Mouse (Mus musculus): ENCODE measurements around the gene Peg3.
"Not testable (repeated sequence)": the region's sequence is repeated elsewhere in the genome, so short reads cannot be mapped to it uniquely, and the experiment has no call there.

Peg3 gene

DNA sequence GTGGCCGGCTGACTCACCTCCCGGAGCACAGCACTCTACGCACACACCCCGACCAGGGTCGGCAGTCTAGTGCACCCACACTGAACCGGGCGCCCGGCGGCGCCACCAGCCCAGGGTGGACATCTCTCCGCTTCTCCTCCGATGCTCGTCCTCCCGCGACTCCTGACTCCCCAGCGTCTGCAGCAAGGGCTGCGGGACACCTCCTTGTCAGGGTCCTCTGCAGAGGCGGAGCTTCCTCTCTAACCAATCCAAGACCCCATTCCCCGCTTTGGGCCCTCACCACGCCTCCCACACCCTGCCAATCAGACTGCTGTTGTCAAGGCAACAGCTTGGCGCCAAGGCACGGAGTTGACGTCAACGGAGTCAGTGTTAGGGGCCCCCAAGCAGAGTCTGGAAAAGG, at the start of gene Peg3, which contains the start of gene Usp29:
Gene Peg3 (minus strand): TSS at position 191 of the 400 bp plus-strand sequence.
Gene Usp29 (plus strand): TSS at position 338 of the 400 bp plus-strand sequence.
- peak; percentile 89 for DNase-seq (ENCODE audit: low spot score)

DNA sequence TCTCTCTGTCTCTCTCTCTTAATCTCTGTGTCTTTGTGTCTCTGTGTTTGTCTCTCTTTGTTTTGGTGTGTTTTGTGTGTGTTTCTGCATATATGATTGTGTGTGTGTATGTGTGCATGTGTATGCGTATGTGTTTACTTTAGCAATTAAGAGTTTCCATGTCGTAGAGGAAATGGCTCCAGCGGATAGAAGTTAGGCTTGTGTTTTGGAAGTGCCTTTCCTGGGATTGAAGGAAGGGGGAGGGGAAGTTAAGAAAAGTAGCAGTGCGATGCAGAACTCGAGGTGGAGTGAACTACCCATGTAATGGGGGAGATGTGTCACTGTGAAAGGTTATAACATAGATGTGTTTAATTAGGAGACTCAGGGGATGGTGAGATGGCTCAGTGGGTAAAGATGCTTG, 48.9 kb upstream of the Peg3 start:
- DNase-seq (ENCODE audit: low spot score), result no peak

DNA sequence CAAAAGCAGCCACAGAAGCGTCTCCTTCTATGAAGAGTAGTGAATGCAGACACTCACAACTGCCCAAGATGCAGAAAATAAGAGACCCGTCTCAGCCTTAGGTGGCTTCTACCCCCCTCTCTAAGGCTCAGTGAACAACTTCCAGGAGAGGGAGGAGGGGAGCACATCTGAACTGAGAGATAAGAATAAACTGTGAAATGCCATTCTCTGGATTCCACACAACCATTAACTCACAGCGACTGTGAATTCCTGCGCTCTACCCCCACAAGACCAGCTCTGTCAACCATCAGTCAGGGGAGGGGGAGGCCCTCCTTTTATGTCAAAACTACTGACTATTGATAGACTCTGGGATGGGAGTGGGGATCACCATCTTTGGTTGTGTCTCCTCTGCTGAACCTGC, 47.5 kb upstream of the Peg3 start:
- no peak for DNase-seq (ENCODE audit: low spot score)

DNA sequence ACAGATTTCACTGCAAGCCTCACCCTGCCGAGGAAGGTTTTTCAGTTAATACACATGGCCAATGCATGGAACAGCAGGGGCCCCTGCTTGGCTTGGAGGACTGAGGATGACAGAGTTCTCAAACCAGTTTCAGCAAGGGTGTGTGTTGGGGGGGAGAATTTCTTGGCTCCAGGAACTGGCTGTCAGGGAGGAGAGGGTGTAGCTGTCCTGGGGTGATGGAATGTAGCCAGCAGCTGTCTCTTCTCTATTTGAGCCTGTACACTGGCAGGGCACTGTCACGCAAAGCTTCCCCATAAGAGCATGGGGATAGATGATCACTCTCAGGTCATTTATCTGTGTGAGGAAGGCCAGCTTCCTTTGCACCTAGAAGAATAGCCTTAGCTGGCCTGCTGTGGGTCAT, 46.9 kb upstream of the Peg3 start:
- DNase-seq (ENCODE audit: low spot score), result no peak

DNA sequence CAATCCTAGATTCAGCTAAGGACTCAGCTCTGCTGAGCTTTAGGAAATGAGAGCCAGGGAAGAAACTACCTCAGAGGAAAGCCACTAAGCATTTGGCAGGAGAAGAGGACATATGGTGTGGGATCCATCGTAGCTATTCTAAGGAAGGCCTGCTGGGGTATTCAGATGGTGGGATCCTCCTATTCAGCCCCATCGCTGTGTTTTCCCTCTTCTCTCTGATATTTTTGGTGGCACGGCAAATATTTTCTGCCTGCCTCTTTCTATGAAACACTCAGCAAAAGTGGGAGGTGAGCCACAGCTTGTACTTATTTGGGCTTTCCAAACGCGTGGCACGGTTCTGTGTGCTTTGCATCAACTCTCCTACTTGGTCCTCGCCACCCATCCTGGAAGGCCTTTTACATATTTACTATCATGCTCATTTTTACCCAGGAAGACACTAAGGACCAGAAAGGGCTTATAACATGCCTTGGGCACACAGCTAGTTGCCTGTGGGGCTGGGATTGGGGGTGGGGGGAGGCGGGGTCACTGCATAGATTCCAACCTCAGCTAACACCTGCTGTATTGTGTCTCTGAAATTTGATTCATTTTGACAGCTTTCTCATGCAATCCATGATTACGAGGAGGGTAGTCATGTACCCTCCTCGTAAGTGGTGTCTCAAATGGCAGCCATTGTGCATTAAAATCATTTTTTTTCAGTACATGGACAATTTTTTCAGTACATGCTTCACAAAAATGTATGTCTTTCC, 46.3 kb upstream of the Peg3 start:
- DNase-seq (ENCODE audit: low spot score), result no peak

DNA sequence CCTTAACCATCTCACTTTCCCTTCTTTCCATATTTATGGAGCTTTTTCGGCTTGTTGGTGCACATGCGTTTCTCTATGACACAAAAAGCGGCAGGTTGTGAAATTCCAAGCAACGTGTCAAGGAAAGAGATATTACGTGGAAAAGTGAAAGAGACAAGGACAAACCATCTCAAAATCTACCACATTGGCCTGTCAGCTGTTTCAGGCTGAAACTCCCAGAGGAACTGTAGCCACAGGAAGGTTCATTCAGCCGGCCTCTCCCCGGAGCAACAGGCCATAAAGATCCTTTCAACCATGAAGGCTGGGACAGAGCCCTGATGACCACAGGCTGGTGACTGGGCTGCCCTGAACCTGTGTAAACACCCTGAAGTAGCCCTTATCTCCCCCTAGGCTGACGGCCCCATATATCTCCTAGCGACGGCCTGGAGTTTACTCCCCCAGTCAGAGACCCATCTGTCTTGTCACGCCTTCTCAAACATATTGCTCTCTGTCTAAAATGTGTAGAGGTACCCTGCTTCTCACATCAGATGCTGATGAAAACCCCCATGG, 43.7 kb upstream of the Peg3 start:
- not testable (repeated sequence) for DNase-seq (ENCODE audit: low spot score)

DNA sequence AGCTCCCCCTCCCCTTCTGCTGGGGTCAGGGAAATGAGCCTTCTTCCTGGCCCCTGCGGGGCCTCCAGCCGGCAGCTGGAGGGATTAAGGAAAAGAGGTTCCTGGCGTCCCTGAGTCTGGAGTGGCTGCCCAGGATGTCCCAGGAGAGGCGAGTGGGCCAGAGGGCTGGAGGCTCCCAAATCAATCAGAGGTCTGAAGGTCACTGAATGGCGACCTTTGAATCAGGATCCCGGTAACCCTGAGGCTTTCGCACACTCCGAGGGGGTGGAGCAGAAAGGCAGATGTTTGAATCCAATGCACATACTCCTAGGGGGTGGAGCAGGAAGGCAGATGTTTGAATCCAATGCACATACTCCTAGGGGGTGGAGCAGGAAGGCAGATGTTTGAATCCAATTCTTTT, 40.1 kb upstream of the Peg3 start:
- peak; percentile 14 for DNase-seq (ENCODE audit: low spot score)

DNA sequence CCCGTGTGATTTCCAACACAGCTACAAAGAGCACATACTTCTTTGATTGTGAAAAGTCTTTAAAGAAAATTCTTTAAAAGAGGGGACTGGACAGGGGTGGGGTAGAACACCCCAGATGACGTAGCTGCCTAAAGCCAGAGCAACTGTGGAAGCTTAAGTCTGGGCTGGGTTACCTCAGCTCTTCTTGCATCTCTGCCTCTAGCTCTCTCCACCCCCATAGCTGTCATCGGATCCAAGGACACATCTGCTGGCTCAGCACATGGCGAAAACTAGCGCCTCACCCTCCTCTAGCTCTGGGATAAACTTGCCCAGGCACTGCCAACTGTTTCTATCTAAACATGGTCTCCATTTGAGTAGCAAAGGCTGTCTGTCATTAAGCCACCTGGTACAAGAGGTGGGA, 35.0 kb upstream of the Peg3 start:
- DNase-seq (ENCODE audit: low spot score), result no peak

DNA sequence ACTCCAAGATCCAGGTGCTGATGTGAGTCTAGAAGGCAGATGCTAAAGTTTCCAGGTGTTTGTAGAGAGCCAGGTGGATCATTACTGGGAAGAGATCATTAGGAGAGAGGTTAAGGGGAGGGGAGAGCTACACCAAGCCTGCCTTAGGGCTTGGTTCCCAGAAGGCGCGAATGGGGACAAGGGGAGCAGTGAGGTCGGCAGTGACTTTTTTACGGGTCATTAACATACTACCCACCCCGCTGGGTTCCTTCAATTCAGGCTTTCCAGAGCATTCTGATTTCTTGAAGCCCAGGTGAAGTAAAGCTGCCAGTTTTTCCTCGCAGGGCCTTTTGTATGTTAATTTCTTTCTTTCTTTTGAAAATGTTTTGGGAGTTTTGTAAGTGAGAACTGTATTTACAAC, 29.9 kb upstream of the Peg3 start:
- DNase-seq (ENCODE audit: low spot score), result no peak

DNA sequence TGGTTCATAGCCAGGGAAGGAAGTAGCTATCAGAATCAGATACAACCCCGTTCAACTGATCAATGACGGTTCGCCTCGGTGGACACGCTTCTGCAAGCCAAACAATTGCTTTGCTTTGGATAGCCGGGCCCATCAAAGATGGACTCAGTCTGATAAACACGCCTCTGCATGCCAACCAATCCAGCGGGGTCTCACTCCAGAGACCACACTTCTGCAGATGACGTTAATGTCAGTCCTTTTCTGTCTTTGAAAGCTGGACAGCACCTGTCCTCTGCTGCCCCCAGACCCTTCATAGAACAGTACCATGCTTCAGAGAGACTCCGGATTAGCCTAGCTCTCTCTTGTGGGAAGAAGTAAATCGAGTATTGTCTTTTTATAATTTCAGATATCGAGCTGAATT, 29.5 kb upstream of the Peg3 start:
- DNase-seq (ENCODE audit: low spot score), result no peak

DNA sequence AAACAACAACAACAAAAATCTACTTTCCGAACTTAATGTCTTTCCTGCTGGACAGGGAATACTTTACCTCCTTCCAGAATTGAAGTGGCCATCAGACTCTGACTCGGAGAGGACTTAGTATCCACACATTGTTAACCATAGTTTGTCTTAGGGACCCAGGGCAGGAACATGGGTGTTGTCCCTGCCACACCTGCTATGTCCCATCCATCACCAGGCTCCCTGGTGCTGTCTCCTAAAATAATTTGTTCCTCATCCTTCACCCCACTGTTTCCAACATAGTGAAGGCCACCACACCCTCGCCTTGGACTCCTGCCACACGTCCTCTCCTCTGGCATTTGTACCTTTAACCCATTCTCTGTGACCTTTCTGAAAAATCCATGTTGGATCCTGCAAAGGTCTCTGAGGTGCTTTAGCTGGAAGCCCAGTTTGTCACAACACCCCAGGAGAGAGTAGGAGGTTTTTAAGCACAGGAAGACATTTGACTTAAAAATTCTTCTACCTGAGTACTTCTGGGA, 26.6 kb upstream of the Peg3 start:
- no peak for DNase-seq (ENCODE audit: low spot score)

DNA sequence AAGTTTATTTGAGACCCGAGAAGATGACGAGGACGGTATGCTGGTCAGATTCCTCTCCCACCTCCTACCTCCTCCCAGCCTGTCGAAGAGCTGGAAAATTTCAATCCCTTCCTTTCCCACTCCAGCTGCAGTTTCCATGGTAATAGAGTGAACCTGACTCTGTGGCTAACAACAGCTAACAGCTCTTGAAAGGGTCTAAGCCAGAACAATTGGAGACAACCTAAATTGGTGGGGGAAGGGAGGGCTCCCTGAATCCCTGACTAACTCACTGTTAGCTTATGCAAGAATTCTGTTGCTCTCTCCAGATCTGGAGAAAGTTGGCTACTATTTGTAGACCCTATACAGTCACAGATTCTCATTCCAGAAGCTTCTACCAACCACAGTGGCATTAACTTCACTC, 23.2 kb upstream of the Peg3 start:
- no peak for DNase-seq (ENCODE audit: low spot score)

DNA sequence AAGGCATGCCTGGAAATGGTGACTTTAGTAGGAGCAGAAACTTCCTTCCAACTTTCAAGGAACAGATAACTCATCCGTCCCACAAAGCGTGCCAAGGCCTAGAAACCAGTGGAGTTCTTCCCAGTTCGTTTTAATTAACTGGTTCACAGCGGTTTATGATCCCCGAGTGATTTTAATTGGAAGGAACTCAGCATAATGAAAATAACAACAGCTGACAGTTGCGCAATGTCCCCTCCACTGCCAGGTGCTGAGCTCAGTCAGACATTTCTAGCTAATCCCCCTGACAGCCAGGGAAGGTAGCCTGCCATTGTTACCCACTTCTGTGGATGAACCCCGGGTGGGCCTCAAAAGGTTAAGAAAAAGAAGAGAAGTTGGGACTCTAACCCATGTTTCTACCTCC, 19.0 kb upstream of the Peg3 start:
- DNase-seq (ENCODE audit: low spot score), result peak; percentile 28

DNA sequence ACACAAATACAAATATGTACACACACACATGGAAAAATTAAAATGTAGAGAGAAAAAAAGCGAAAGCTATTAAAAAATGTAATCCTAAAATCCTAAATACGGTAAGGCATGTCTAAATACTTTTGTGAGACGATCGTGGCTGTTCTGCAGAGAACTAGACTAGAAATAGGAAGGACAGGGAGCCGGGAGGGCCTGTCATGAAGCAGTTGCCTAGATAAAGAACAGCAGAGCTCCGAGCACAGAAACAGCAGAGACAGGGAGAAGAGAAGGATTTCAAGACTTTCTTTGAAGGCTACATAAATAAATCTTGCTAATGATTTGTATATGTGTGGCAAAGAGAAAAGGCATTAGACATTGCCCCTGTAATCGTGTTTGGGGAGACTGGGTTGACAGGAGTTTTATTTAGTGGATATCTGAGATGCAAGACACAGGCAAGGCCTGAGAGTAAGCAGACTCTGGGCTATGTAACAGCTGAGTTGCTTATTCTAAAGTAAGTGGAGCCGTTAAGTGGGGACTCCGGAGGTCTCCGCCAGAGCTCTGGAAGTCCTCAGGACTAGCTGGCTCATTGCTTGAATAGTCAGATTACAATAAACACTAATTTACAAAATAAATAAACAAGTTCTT, 14.2 kb upstream of the Peg3 start:
- no peak for DNase-seq (ENCODE audit: low spot score)

DNA sequence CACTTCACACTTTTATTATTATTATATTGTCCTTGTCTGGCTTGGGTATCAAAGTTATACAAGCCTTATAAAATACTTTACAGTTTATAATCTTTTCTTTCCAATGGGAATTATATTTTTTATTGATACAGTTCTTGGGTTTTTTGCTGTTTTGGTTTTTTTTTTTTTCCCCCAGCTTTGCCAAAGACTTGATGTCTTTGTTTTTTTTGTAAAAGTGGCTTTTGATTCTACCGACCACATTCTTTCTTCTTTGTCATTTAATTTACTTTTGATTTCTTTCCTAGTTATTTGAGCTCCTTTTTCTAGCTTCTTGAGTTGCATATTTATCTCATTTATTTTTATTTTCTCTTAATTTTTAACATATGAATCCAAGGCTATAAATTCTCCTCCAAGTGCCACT, 5.8 kb upstream of the Peg3 start:
- DNase-seq (ENCODE audit: low spot score), result no peak

DNA sequence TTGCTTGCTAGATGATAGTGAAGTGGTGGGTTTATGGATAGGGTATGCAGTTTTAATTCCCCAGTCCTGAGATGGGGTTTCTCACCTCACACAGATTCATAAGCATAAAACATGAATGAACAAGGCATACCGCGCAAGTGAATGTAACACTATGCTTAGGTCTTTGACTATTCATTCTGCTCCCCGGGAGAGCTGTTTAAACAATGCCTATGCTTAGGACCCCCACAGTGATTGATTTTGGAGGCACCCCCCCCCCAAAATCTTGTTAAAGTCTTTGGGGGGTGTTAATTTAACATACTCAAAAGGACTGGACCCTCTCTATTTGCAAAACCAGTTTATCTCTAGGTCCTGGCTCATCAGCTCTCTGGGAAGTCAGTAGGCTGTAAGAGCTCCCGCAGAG, 1.7 kb upstream of the Peg3 start:
- no peak for DNase-seq (ENCODE audit: low spot score)

DNA sequence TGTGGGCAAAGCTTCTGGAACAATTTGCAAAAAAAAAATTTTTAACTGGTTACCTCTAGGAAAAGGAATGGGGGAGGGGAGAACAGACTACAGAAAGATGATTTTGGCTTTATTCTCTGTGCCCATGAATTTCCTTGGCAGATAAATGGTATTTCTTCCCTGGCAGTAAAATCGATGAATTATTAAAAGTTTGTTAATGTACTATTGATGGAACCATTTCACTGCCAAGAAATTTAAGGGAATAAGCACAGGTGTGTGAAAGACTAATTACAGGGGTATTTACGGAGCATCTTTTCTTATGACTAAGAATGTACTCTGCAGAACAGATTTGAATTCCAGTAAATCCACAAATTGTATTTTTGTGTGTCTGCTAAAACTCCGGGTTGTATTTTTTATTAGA, 1.1 kb upstream of the Peg3 start:
- no peak for DNase-seq (ENCODE audit: low spot score)

DNA sequence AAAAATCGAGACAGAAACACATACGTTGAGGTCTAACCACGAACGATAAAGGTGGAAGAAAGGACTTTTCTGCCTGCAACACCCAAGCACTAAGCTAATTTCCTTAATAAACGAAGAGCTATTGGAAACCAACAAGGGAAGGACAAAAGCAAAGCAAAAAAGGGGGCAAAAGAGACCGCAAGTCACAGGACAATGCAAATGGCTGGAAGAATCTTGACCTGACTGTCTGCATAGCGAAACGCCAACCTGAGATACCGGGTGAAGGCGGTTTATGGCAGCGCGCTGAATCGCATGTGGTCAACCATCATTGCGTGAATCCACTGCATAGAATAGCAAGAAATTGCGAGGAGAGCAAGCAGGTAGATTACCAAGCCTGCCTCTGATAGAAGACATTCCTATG, 570 bp upstream of the Peg3 start:
- no peak for DNase-seq (ENCODE audit: low spot score)

DNA sequence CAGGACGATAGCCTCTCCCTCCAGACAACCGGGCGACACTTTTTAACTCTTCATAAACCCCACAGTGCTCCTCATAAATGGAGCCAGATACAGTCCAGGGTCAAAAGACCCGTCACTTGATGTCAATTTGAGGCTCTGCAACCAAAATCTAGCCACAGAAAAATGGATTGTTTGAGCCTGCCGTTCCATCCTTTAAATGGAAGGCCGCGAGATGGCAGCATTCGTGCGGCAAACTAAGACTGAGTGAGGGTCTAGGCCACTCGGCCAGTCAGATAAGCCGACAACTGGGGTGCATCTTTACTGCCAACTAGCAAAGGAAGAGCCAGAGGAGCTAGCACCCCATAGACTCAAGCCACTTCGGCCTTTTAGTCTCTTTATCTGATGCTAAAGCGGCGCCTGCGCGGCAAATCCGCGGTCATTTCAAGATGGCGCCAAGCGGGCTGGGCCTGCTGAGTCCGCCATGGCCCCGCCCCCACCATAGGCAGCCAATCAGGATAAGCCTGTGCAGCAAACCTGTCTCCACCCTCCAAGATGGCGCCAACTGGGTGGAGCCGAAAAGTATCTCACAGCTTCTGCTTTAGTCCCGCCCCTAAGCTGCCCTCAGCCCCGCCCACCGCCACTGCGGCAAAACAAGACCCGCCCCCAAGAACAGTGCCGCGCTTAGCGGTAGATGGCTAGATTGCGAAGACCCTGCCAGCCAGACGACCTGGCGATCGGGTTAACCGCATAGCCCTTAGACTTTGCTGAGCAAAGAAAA, 992 bp downstream of the Peg3 start:
- peak; percentile 99 for DNase-seq (ENCODE audit: low spot score)

DNA sequence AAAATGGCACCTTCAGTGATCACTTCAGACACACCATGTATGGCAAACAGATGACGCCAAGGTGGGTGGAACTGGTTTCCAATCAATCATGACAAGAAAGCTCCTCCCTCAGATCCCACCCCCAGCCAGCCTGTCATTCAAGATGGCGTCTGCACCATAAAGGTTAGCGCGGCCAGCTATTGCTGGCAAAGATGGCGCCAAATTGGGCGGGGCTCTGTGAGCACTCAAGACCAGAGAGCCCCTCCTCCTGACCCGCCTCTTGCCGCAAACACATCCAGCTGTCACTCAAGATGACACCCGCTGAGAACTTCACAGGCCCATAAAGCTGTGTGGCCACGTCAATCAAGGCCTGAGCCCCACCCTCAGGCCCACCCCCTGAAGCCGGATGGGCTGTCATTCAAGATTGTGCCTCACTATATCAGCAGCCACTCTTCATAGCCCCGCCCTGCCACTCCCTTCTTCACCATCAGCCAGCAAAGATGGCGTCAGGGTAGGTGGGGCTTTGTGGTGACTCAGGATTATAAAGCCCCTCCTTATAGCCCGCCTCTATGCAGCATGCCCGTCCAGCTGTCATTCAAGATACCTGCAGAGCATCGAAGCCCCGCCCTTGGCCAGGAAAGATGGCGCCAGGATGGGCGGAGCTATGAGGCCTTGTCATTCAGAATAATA, 1.8 kb downstream of the Peg3 start:
- peak; percentile 98 for DNase-seq (ENCODE audit: low spot score)

DNA sequence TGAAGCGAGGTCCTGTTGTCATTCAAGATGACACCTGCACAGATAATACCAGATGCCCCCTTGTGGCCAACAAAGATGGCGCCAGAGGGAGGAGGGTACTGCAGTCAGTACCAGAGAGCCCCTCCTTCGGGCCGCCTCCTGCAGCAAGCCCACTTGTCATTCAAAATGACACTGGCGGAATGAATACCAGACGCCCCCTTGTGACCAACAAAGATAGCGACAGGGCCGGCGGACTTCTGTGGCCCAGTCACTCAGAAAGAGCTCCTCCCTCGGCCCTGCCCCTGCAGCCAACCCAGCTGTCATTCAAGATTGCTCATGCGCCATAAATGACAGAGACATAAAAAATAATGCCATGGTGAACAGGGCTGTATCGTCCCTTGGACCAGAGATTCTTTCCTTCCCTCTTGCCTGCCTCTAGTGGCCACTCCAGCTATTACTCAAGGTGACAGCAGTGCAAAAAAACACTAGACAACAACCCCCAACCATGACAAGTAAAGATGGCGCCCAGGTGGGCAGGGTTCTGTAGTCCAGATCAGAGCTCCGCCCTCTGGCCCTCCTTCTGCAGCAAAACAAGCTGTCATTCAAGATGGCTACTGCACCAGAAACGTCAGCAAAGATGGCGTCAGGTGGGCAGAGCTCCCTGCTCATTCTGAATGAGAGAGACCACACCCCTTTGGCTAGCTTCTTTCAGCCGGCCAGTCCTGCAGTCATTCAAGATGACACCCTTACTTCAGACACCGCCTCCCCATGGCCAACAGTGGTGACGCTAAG, 2.7 kb downstream of the Peg3 start:
- DNase-seq (ENCODE audit: low spot score), result peak; percentile 92

Data from testis, postnatal 14 days (tissue).